Mouse (Mus musculus): ENCODE data around the gene Col4a3. TPM values are rescaled to one million over a fixed set of nuclear protein-coding genes. Genes with fewer than 3 reads are reported as not detected.

Gene Col4a3
- polyA plus RNA-seq, 1 experiment from 2014 or later, result 0.14 TPM

DNA sequence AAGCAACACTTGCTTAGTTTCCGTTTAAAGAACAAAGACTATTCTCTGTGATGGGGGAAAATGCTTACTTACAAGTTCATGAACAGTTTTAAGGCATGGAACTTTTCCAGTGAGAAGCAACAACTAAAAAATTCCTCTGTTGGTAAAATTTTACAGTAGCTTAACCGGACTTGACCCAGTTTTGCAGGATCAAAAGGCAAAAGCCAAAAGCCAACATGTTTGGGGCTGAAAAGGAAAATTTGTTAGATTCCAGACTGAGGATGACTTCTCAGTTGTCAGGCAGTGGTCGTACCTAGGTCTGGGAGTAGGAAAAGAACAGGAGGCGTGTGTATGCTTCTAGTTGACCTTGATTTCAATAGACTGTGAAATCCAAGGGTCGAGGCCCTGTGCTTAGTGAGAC, 31.3 kb downstream of the Col4a3 start:
- no peaks in the 10 kb centered on the region for H3K27me3 ChIP-seq
- no peaks in the 10 kb centered on the region for H3K4me1 ChIP-seq
- H3K4me2 ChIP-seq (replicated peaks), result no peak overlapping the region
- no peak overlapping the region for H3K9ac ChIP-seq
- H3K4me3 ChIP-seq, result no peak overlapping the region
- no peak overlapping the region for H3K27ac ChIP-seq
- no peaks in the 10 kb centered on the region for H3K36me3 ChIP-seq
- H3K9me3 ChIP-seq (replicated peaks), result no peaks in the 10 kb centered on the region
- ATAC-seq (ENCODE audit: low FRiP score), result no peak
- 77% methylated on average over 5 of the region's 5 CpGs for WGBS

DNA sequence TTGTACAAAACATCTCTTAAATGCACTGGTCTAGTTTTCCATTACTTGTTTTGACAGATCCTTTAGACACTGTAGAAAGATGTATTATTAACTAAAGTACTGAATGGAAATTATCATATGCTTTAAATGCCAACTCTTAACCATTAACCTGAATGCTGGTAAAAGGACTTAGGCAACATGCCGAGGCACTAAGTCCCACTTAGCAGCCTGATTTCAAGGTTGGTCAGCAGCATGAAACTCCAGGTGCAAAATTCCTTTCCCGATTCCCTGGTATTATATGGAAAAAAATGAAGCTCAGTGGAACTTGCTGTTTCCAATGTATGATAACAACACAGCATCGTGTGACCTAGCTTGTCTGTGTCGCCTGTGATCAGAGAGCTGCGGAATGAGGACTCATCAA, 31.9 kb downstream of the Col4a3 start:
- H3K36me3 ChIP-seq, result no peaks in the 10 kb centered on the region
- H3K9me3 ChIP-seq (replicated peaks), result no peaks in the 10 kb centered on the region
- WGBS, result 85% methylated on average over 5 of the region's 5 CpGs
- no peak for ATAC-seq (ENCODE audit: low FRiP score)
- no peak overlapping the region for H3K4me2 ChIP-seq (replicated peaks)
- no peaks in the 10 kb centered on the region for H3K27me3 ChIP-seq
- no peaks in the 10 kb centered on the region for H3K4me1 ChIP-seq
- H3K27ac ChIP-seq, result no peak overlapping the region
- H3K4me3 ChIP-seq, result no peak overlapping the region
- no peak overlapping the region for H3K9ac ChIP-seq

DNA sequence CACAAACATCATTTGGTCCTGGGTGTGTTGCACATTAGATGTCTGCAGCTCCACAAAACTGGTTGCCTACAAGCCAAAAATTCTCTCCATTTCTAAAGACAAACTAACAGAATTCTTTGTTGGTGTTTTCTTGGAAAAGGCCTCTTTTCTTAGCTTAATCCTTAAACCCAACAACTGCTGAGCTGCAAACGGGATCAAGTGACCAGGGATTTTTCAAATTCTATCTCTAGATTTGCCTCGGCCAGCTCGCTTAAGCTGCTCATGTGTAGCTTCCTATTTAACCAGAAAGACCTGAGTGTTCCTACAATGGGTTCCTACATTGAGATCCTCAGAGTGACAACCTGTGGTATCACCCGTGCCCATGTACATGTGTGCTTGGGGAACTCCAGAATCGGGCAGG, 33.3 kb downstream of the Col4a3 start:
- no peak for ATAC-seq (ENCODE audit: low FRiP score)
- 90% methylated on average over 5 of the region's 5 CpGs for WGBS
- H3K4me2 ChIP-seq (replicated peaks), result no peak overlapping the region
- no peaks in the 10 kb centered on the region for H3K27me3 ChIP-seq
- no peaks in the 10 kb centered on the region for H3K4me1 ChIP-seq
- no peak overlapping the region for H3K9ac ChIP-seq
- H3K36me3 ChIP-seq, result no peaks in the 10 kb centered on the region
- H3K27ac ChIP-seq, result no peak overlapping the region
- H3K9me3 ChIP-seq (replicated peaks), result no peaks in the 10 kb centered on the region
- H3K4me3 ChIP-seq, result no peak overlapping the region

DNA sequence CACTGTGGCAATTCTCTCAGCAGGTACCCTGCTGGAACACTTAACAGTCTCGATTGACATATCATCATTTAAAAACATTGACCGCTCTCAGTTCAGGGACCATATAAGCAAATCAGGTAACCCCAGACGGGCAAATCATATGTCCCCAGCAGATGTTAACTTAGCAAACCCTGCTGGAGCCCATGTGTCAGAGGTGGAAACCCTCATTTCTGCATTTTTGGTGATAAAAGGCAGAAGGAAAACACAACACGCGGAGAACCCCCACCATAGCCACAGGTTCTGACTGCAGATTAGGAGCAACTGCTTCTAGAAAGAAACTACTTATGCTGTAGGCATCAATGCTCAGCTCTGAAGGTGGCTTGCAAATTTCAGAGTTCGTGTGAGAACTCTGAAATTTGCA, 38.2 kb downstream of the Col4a3 start:
- no peaks in the 10 kb centered on the region for H3K27me3 ChIP-seq
- H3K27ac ChIP-seq, result no peak overlapping the region
- H3K9me3 ChIP-seq (replicated peaks), result no peaks in the 10 kb centered on the region
- WGBS, result 75% methylated on average over 6 of the region's 6 CpGs
- no peak overlapping the region for H3K4me2 ChIP-seq (replicated peaks)
- ATAC-seq (ENCODE audit: low FRiP score), result no peak
- no peaks in the 10 kb centered on the region for H3K4me1 ChIP-seq
- H3K36me3 ChIP-seq, result no peaks in the 10 kb centered on the region
- H3K4me3 ChIP-seq, result no peak overlapping the region
- H3K9ac ChIP-seq, result no peak overlapping the region

DNA sequence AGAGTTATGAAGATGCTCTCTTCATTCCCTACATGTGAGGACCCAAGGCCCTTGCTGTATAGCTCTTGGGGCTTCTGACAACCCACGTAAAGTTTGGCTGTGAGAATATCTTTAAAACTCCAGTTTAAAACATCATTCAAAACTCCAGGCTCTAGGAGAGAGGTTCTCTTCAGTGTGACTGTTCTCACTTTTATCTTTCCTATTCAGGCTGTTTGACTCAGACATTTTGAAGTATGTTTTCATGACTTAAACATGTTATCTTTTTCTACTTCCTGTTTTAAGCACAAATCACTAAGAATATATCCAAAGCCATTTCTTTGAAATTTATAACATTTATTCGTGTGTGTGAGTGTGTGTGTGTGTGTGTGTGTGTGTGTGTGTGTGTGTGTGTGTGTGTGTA, 38.8 kb downstream of the Col4a3 start:
- H3K27me3 ChIP-seq, result no peaks in the 10 kb centered on the region
- no peak for ATAC-seq (ENCODE audit: low FRiP score)

DNA sequence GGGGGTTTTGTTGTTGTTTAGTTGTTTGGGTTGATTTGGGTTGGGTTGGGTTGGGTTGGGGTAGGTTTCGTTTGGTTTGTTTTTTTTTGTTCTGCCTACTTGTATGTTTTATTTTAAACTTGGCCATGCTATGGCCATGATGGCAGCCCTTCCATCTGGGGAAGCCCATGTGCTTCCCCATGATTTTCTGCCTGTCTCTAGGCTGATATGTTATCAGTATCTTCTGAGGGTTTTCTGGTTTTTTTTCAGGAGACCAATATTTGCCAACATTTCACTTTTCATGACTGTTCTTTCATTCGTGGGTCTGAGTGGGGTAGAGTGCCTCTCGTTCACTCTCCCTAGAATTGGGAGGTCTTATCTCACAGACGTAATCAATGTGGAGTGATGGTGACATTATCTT, 40.9 kb downstream of the Col4a3 start:
- Histone ChIP-seq H3K4me1 (no peaks in the 10 kb centered on the region), H3K27ac (no peak overlapping the region), H3K4me2 (replicated peaks) (no peak overlapping the region), H3K36me3 (no peaks in the 10 kb centered on the region), H3K9ac (no peak overlapping the region), H3K27me3 (no peaks in the 10 kb centered on the region), H3K4me3 (no peak overlapping the region), H3K9me3 (replicated peaks) (no peaks in the 10 kb centered on the region)
- 83% methylated on average over 4 of the region's 4 CpGs for WGBS
- ATAC-seq (ENCODE audit: low FRiP score), result no peak

More for the DNA sequence above, 38.8 kb downstream of the Col4a3 start:
- Histone ChIP-seq H3K4me3 (no peak overlapping the region), H3K9me3 (replicated peaks) (no peaks in the 10 kb centered on the region), H3K4me2 (replicated peaks) (no peak overlapping the region), H3K36me3 (no peaks in the 10 kb centered on the region), H3K9ac (no peak overlapping the region), H3K4me1 (no peaks in the 10 kb centered on the region), H3K27ac (no peak overlapping the region)
- WGBS, result 81% methylated on average over 2 of the region's 2 CpGs

DNA sequence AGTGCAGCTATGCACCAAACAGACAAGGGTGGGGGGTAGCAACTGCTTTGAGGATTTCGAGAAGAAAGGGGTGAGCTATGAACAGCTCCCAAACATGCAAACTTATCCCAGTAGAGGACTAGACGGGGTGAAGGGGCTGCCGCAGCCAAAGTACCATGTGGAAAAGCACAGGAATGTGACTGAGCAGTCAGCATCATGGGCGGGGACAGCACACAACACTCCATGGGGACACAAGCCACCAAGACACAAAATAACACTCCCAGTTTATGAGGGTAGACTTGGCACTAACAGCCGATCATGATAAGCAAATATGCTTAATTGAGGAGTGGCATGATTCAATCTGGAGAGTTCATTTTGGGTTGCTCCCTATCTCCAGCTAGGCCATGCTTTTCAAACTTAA, 42.8 kb downstream of the Col4a3 start:
- Histone ChIP-seq H3K4me3 (no peak overlapping the region), H3K4me2 (replicated peaks) (no peak overlapping the region), H3K4me1 (0 out of 2 replicates have a peak, but pooled peaks cover 2% of the 10 kb centered on the region), H3K9me3 (replicated peaks) (no peaks in the 10 kb centered on the region), H3K36me3 (no peaks in the 10 kb centered on the region), H3K27ac (no peak overlapping the region), H3K9ac (no peak overlapping the region), H3K27me3 (no peaks in the 10 kb centered on the region)
- ATAC-seq (ENCODE audit: low FRiP score), result no peak
- WGBS, result 85% methylated on average over 5 of the region's 5 CpGs

DNA sequence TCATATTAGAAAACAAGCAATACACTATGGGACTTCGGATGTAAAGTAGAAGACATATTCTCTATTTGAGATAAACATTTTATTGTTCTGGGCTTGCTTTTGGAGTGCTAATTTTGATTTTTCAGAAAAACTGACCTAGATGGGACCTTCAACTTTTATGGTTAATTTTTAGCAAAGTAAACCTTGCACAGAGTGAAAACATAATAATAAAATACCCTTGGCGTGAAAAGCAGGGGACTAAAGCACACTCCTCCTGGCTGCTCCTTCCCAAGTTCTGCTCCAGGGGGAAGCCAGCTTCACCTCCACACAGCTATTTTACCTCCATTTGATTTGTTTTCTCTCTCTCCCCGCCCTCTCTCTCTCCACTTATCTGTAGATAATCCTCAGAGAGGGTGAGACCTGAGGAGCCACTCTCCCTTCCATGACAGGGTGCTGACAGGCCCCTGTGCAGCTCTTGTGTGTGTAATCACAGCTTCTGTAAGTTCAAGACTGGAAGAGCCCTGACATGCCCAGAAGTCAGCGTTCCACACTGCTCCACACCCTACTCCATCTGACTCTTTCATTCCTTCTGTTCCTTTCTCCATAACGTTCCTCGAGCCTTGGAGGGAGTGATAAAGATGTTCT, 44.6 kb downstream of the Col4a3 start:
- Histone ChIP-seq H3K36me3 (no peaks in the 10 kb centered on the region), H3K9ac (no peak overlapping the region), H3K27ac (no peak overlapping the region), H3K9me3 (replicated peaks) (no peaks in the 10 kb centered on the region), H3K27me3 (no peaks in the 10 kb centered on the region), H3K4me2 (replicated peaks) (no peak overlapping the region), H3K4me3 (no peak overlapping the region), H3K4me1 (0 out of 2 replicates have a peak, but pooled peaks cover 3% of the 10 kb centered on the region)
- 79% methylated on average over 6 of the region's 6 CpGs for WGBS
- no peak for ATAC-seq (ENCODE audit: low FRiP score)

DNA sequence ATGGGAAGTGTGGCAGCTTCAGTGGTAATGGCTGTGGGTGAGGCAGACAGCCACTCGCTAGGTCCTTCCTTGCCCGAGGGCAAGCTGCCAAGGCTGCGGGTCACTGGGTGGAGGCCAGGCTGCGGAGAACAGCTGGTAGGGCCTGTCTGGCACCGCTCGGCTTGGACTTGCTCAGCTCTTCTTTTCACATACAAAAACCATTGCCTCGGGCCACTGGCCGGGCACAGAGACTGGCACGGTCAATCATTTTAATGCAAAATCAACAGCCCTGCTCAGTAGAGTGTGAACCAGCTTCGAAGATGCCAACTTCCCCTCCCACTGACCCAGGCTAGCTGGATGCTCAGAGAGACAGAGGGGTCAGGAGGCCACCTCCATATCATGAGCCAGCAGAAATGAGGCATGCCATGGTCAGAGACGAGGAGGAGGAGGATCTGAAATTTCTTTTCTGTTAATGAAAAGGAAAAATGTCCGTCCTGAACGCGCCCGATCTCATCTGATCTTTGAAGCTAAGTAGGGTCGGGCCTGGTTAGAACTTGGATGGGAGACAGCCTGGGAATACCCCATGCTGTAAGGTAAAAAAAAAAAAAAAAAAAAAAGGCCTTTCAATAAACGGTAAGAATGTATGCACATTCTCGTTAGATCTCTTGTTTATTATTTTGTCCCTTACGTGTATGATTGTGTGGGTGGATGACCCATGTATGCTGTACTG, 48.0 kb downstream of the Col4a3 start:
- Histone ChIP-seq H3K9ac (no peak overlapping the region), H3K36me3 (no peaks in the 10 kb centered on the region), H3K4me3 (no peak overlapping the region), H3K4me1 (0 out of 2 replicates have a peak, but pooled peaks cover 3% of the 10 kb centered on the region), H3K27me3 (no peaks in the 10 kb centered on the region), H3K27ac (no peak overlapping the region), H3K4me2 (replicated peaks) (no peak overlapping the region), H3K9me3 (replicated peaks) (no peaks in the 10 kb centered on the region)
- 81% methylated on average over 19 of the region's 19 CpGs for WGBS
- ATAC-seq (ENCODE audit: low FRiP score), result peak; percentile 75

DNA sequence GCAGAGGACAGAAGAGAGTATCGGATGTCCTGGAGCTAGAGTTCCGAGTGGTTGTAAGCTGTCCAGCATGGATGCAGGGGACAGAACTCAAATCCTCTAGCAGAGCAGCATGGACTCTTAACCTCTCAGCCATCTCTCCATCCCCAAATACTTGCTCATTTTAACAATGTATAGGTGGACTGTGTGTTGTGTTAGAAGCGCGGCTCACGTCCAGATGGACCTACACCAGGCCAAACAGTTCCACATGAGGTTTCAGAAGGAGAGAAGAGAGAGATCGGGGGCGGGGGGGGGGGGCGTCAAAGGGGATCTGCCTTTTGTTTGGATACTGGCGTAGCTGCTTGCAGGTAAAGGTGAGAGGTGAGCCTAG, 48.5 kb downstream of the Col4a3 start:
- 89% methylated on average over 9 of the region's 9 CpGs for WGBS
- Histone ChIP-seq H3K36me3 (no peaks in the 10 kb centered on the region), H3K4me1 (0 out of 2 replicates have a peak, but pooled peaks cover 3% of the 10 kb centered on the region), H3K4me2 (replicated peaks) (no peak overlapping the region), H3K27me3 (no peaks in the 10 kb centered on the region), H3K9me3 (replicated peaks) (no peaks in the 10 kb centered on the region), H3K9ac (no peak overlapping the region), H3K4me3 (no peak overlapping the region), H3K27ac (no peak overlapping the region)
- ATAC-seq (ENCODE audit: low FRiP score), result no peak

DNA sequence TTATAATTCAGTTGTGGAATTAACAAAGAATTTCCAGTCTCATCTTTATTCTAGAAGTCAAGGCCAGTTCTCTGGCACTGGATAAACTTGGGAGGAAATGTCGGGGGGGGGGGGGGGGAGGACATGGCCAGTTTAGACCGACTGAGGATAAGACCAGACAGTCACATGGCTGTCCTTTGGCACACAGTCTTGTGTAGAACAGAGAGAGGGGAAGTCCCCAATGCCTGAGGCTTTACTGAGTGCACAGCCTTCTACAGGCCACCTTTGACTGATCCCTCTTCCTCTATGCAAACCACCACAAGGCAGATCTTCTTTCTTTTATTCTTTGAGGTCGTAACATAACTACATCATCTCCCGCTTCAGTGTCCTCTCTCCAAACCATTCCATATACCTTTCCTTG, 49.6 kb downstream of the Col4a3 start:
- H3K36me3 ChIP-seq, result no peaks in the 10 kb centered on the region
- no peak overlapping the region for H3K27ac ChIP-seq
- WGBS, result 86% methylated on average over 4 of the region's 4 CpGs
- 0 out of 2 replicates have a peak, but pooled peaks cover 3% of the 10 kb centered on the region for H3K4me1 ChIP-seq
- no peaks in the 10 kb centered on the region for H3K27me3 ChIP-seq
- H3K4me3 ChIP-seq, result no peak overlapping the region
- H3K9ac ChIP-seq, result no peak overlapping the region
- H3K4me2 ChIP-seq (replicated peaks), result no peak overlapping the region
- H3K9me3 ChIP-seq (replicated peaks), result no peaks in the 10 kb centered on the region
- no peak for ATAC-seq (ENCODE audit: low FRiP score)

DNA sequence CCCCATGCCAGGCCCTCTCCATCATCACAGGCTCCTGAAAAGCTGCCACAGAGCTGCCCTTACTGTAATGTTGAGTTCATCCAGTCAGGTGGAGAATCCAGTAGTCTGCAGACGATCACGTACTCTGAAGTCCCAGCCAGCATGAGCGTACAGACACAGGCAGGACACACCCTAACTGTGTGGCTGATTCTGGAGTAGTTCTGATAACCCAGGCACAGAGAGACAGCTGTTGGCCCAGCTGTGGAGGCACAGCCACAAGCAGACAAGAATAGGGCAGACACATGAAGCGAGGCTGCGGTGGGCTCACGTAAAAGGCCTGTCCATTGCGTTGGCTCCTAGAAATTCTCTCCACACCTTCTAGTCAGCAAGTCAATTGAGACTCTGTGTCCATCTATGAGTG, 50.7 kb downstream of the Col4a3 start:
- WGBS, result 95% methylated on average over 7 of the region's 7 CpGs
- Histone ChIP-seq H3K36me3 (no peaks in the 10 kb centered on the region), H3K27me3 (no peaks in the 10 kb centered on the region), H3K27ac (no peak overlapping the region), H3K4me1 (0 out of 2 replicates have a peak, but pooled peaks cover 3% of the 10 kb centered on the region), H3K4me2 (replicated peaks) (no peak overlapping the region), H3K4me3 (no peak overlapping the region), H3K9me3 (replicated peaks) (no peaks in the 10 kb centered on the region), H3K9ac (no peak overlapping the region)
- ATAC-seq (ENCODE audit: low FRiP score), result no peak

DNA sequence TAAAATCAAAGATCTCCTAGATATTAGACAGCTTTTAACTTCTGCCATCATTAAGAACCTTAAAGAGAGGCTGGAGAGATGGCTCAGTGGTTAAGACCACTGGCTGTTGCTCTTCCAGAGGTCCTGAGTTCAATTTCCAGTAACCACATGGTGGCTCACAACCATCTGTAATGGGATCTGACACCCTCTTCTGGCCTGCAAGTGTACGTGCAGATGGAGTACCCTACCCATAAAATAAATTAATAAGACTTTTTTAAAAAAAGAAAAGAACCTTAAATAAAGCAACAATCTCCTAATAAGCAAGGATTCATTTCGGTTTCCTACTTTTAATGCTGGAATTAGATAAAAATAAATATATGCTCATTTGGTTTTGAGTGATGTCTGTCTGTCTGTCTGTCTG, 51.7 kb downstream of the Col4a3 start:
- 87% methylated on average over 2 of the region's 2 CpGs for WGBS

More for the DNA sequence above, 51.7 kb downstream of the Col4a3 start:
- H3K9ac ChIP-seq, result no peak overlapping the region
- 0 out of 2 replicates have a peak, but pooled peaks cover 3% of the 10 kb centered on the region for H3K4me1 ChIP-seq
- no peaks in the 10 kb centered on the region for H3K9me3 ChIP-seq (replicated peaks)
- no peak overlapping the region for H3K4me3 ChIP-seq
- H3K27ac ChIP-seq, result no peak overlapping the region
- H3K27me3 ChIP-seq, result no peaks in the 10 kb centered on the region
- no peaks in the 10 kb centered on the region for H3K36me3 ChIP-seq
- ATAC-seq (ENCODE audit: low FRiP score), result no peak
- no peak overlapping the region for H3K4me2 ChIP-seq (replicated peaks)
